Mouse (Mus musculus): ENCODE results near the gene Rdh13. TPM values are rescaled to one million over a fixed set of nuclear protein-coding genes. Genes with fewer than 3 reads are reported as not detected.
"Not testable (repeated sequence)": the region's sequence is repeated elsewhere in the genome, so short reads cannot be mapped to it uniquely, and the experiment has no call there.

Gene Rdh13
- polyA plus RNA-seq, 1 experiment from 2014 or later: 28.9 TPM

DNA sequence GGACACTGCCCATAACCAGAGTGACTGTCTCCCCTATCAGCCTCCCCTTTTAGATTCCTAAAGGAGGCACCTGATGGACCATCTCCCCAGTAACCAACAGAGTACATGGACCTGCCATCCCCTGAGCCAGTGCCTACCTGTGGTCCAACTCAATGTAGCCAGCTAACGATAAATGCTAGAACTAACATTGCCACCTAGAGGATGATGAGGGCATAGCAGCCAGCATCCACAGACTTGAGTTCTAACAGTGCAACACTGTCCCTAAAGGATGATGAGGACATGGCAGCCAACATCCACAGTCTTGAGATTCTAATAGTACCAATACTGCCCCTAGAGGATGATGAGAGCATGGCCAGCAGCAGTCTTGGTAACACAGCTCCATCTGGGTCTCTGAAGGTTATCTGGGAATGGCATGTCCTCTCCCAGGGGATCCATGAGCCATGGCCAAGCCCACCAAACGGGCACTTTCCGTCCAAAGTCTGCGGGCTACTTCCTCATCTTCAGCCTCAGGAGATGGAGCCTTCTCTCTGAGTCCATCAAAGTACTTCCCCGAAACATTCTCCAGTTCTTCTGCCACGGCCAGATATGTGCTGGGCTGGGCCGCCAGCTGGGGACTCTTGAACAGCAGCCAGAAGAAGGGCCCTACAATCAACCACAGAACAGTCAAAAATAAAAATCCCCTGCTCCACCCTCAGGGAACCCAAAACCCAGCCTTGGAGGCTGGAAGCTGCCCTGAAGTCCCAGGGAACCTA, 18.1 kb downstream of the Rdh13 start:
- H3K4me3 ChIP-seq (replicated peaks): no peak overlapping the region
- H3K27me3 ChIP-seq (replicated peaks): no peaks in the 10 kb centered on the region
- peaks cover 39% of the 10 kb centered on the region for H3K36me3 ChIP-seq
- no peak overlapping the region for H3K9ac ChIP-seq
- H3K4me2 ChIP-seq (replicated peaks): no peak overlapping the region
- 70% methylated on average over 7 of the region's 7 CpGs for WGBS
- H3K4me1 ChIP-seq (replicated peaks): no peaks in the 10 kb centered on the region
- peak; percentile 93 for ATAC-seq
- H3K27ac ChIP-seq: no peak overlapping the region
- no peaks in the 10 kb centered on the region for H3K9me3 ChIP-seq

DNA sequence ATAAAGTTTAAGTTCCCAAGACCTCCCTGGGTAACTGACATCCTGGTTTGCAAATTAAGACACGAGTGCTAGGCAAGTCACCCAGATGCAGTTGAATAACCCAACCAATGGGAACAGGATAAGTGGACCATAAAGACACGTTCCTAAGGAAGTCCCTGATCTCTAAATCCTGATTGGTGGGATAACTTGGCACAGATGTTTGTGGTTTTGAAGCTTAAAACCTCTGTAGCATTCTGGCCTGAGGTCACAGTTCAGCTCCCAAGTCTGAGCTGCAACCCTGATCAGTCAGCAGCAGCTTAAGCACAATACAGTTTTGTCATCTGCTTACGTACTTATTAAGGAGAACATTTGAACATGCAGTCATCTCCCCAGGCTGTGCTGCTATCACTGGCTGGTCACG, 25.2 kb downstream of the Rdh13 start:
- no peaks in the 10 kb centered on the region for H3K9me3 ChIP-seq
- H3K27ac ChIP-seq: no peak overlapping the region
- WGBS: 62% methylated on average over 4 of the region's 4 CpGs
- H3K4me2 ChIP-seq (replicated peaks): no peak overlapping the region
- H3K4me3 ChIP-seq (replicated peaks): no peak overlapping the region
- no peaks in the 10 kb centered on the region for H3K4me1 ChIP-seq (replicated peaks)
- H3K36me3 ChIP-seq: 0 out of 2 replicates have a peak, but pooled peaks cover 6% of the 10 kb centered on the region
- no peaks in the 10 kb centered on the region for H3K27me3 ChIP-seq (replicated peaks)
- H3K9ac ChIP-seq: no peak overlapping the region
- ATAC-seq: no peak

- Histone ChIP-seq H3K4me3 (replicated peaks) (no peak overlapping the region), H3K9ac (no peak overlapping the region), H3K4me2 (replicated peaks) (no peak overlapping the region), H3K9me3 (no peaks in the 10 kb centered on the region), H3K27me3 (replicated peaks) (no peaks in the 10 kb centered on the region), H3K36me3 (0 out of 2 replicates have a peak, but pooled peaks cover 2% of the 10 kb centered on the region), H3K27ac (no peak overlapping the region), H3K4me1 (replicated peaks) (no peaks in the 10 kb centered on the region)
- ATAC-seq: no peak
- 83% methylated on average over 6 of the region's 6 CpGs for WGBS
These were observed 25.8 kb downstream of the Rdh13 start for GRCm38 (mm10) chr7:4419681-4420080.

GRCm38 (mm10) chr7:4412406-4412805, 33.0 kb downstream of the Rdh13 start:
- 97% methylated on average over 15 of the region's 15 CpGs for WGBS

GRCm38 (mm10) chr7:4397730-4398129, 47.7 kb downstream of the Rdh13 start, which contains the start of gene Gp6:
Gene Gp6 (minus strand): TSS chr7:4397744.
- WGBS: 97% methylated on average over 1 of the region's 1 CpGs
- Histone ChIP-seq H3K4me2 (replicated peaks) (no peak within 1 kb of the TSS), H3K4me1 (replicated peaks) (no peaks in the 10 kb centered on the region), H3K9me3 (no peaks in the 10 kb centered on the region), H3K27me3 (replicated peaks) (no peaks in the 10 kb centered on the region), H3K36me3 (no peaks in the 10 kb centered on the region), H3K9ac (no peak within 1 kb of the TSS), H3K4me3 (replicated peaks) (no peak within 1 kb of the TSS), H3K27ac (no peak within 1 kb of the TSS)
- peak; percentile 84 for ATAC-seq

More at GRCm38 (mm10) chr7:4412406-4412805, 33.0 kb downstream of the Rdh13 start:
- H3K27me3 ChIP-seq (replicated peaks); H3K4me1 ChIP-seq (replicated peaks); H3K4me3 ChIP-seq (replicated peaks); H3K9me3 ChIP-seq; H3K36me3 ChIP-seq; ATAC-seq; H3K27ac ChIP-seq; H3K4me2 ChIP-seq (replicated peaks); H3K9ac ChIP-seq: not testable (repeated sequence)

Other genes with a start within 250 kb of the Rdh13 start
- 0.19 and 0.28 TPM in 2 replicates for gene Lilra5, start 207.9 kb downstream of the Rdh13 start, polyA plus RNA-seq (2015; fragmentation: Nextera tagmentation; extraction: Ambion mirVana)
- 0.13 TPM in 1 of 2 replicates, not detected in the other for gene Ncr1, start 107.9 kb downstream of the Rdh13 start, polyA plus RNA-seq (2015; fragmentation: Nextera tagmentation; extraction: Ambion mirVana)
- 0.08 and 0.19 TPM in 2 replicates for gene Gp6, start 47.9 kb downstream of the Rdh13 start, polyA plus RNA-seq (2015; fragmentation: Nextera tagmentation; extraction: Ambion mirVana)
- 3.4 and 3.9 TPM in 2 replicates for gene Eps8l1, start 15.0 kb upstream of the Rdh13 start, polyA plus RNA-seq (2015; fragmentation: Nextera tagmentation; extraction: Ambion mirVana)
- 42.4 and 45.8 TPM in 2 replicates for gene Ppp1r12c, start 56.0 kb upstream of the Rdh13 start, polyA plus RNA-seq (2015; fragmentation: Nextera tagmentation; extraction: Ambion mirVana)
- 21.3 and 27.1 TPM in 2 replicates for gene Tnnt1, start 70.7 kb upstream of the Rdh13 start, polyA plus RNA-seq (2015; fragmentation: Nextera tagmentation; extraction: Ambion mirVana)
- 2.2 and 3.0 TPM in 2 replicates for gene Tnni3, start 78.6 kb upstream of the Rdh13 start, polyA plus RNA-seq (2015; fragmentation: Nextera tagmentation; extraction: Ambion mirVana)
- gene Dnaaf3, start 86.8 kb upstream of the Rdh13 start, polyA plus RNA-seq (2015; fragmentation: Nextera tagmentation; extraction: Ambion mirVana): 1.1 TPM in 2 replicates
- gene Syt5, start 101.9 kb upstream of the Rdh13 start, polyA plus RNA-seq (2015; fragmentation: Nextera tagmentation; extraction: Ambion mirVana): 7.3 and 7.7 TPM in 2 replicates
- gene Ptprh, start 158.4 kb upstream of the Rdh13 start, polyA plus RNA-seq (2015; fragmentation: Nextera tagmentation; extraction: Ambion mirVana): 1.1 and 1.6 TPM in 2 replicates
- gene Tmem86b, start 185.8 kb upstream of the Rdh13 start, polyA plus RNA-seq (2015; fragmentation: Nextera tagmentation; extraction: Ambion mirVana): 9.1 and 11.7 TPM in 2 replicates
- gene Ppp6r1, start 213.4 kb upstream of the Rdh13 start, polyA plus RNA-seq (2015; fragmentation: Nextera tagmentation; extraction: Ambion mirVana): 8.1 and 9.0 TPM in 2 replicates
- gene Hspbp1, start 239.4 kb upstream of the Rdh13 start, polyA plus RNA-seq (2015; fragmentation: Nextera tagmentation; extraction: Ambion mirVana): 92.4 and 98.2 TPM in 2 replicates
- gene Brsk1, start 245.0 kb upstream of the Rdh13 start, polyA plus RNA-seq (2015; fragmentation: Nextera tagmentation; extraction: Ambion mirVana): 0.63 and 1.1 TPM in 2 replicates

Measured in intestine, embryonic 15.5 days (tissue).